Mouse (Mus musculus) myocyte (in vitro differentiated cells): Measurements from ENCODE around the gene Six1. TPM values are rescaled to one million over a fixed set of nuclear protein-coding genes. Genes with fewer than 3 reads are reported as not detected.

ENCODE experiments used
- H3K27me3 ChIP-seq: one replicate; pipeline ENCODE4 v1.6.1; 2011; ENCODE audit not compliant: control insufficient read depth, insufficient read depth, insufficient read length
- H3K36me3 ChIP-seq: one replicate; pipeline ENCODE4 v1.6.1; 2011; ENCODE audit not compliant: control insufficient read depth, insufficient read depth
- H3K4me2 ChIP-seq: one replicate; pipeline ENCODE4 v1.6.1; 2011; ENCODE audit warnings: low read depth, control low read depth
- H3K4me3 ChIP-seq: one replicate; pipeline ENCODE4 v1.5.1; 2011; ENCODE audit warnings: mild to moderate bottlenecking, control low read depth, moderate library complexity
- H3K79me2 ChIP-seq: one replicate; pipeline ENCODE4 v1.6.1; 2011; ENCODE audit not compliant: control insufficient read depth, insufficient read depth
- H3ac ChIP-seq: one replicate; pipeline ENCODE4 v1.6.1; 2011; ENCODE audit not compliant: control insufficient read depth, insufficient read length
- CEBPB ChIP-seq: IDR thresholded peaks from 2 replicates; pipeline ENCODE4 v1.6.1; 2011; ENCODE audit warnings: mild to moderate bottlenecking, moderate library complexity; ENCODE audit not compliant: poor library complexity, insufficient read depth, severe bottlenecking
- E2F4 ChIP-seq: IDR thresholded peaks from one replicate; pipeline ENCODE4 v1.6.1; 2011; ENCODE audit warnings: mild to moderate bottlenecking, control low read depth, moderate library complexity; ENCODE audit not compliant: insufficient read depth
- MAX ChIP-seq: IDR thresholded peaks from one replicate; pipeline ENCODE4 v1.6.1; 2011; ENCODE audit warnings: low read depth, mild to moderate bottlenecking, control low read depth
- MYOD1 ChIP-seq, 3 experiments: IDR thresholded peaks; one replicate each; pipeline ENCODE4 v1.6.1; 2011; ENCODE audit warnings: control low read depth in 2 of 3, low read depth in 2 of 3, mild to moderate bottlenecking in 2 of 3, moderate library complexity in 1 of 3; ENCODE audit not compliant: insufficient read length in 2 of 3, control insufficient read depth in 1 of 3
- MYOG ChIP-seq, 3 experiments: IDR thresholded peaks; one replicate each; pipeline ENCODE4 v1.6.1; 2011; ENCODE audit warnings: control low read depth in 2 of 3, low read depth in 2 of 3, mild to moderate bottlenecking in 2 of 3; ENCODE audit not compliant: insufficient read length in 2 of 3, control insufficient read depth in 1 of 3, insufficient read depth in 1 of 3
- POLR2A ChIP-seq: IDR thresholded peaks from one replicate; pipeline ENCODE4 v1.6.1; 2011; ENCODE audit warnings: low read depth, mild to moderate bottlenecking, control low read depth, moderate library complexity; ENCODE audit not compliant: insufficient read length
- POLR2AphosphoS2 ChIP-seq: IDR thresholded peaks from one replicate; pipeline ENCODE4 v1.6.1; 2011; ENCODE audit warnings: low read depth, control low read depth; ENCODE audit not compliant: insufficient read length
- REST ChIP-seq: IDR thresholded peaks from one replicate; pipeline ENCODE4 v1.6.1; 2011; ENCODE audit warnings: mild to moderate bottlenecking, control low read depth, moderate library complexity; ENCODE audit not compliant: insufficient read depth, insufficient read length
- SRF ChIP-seq: IDR thresholded peaks from one replicate; pipeline ENCODE4 v1.6.1; 2011; ENCODE audit warnings: low read depth; ENCODE audit not compliant: control insufficient read depth, insufficient read length
- TCF12 ChIP-seq: IDR thresholded peaks from one replicate; pipeline ENCODE4 v1.6.1; 2011; ENCODE audit warnings: mild to moderate bottlenecking, control low read depth; ENCODE audit not compliant: poor library complexity, insufficient read depth, severe bottlenecking
- TCF3 ChIP-seq: IDR thresholded peaks from one replicate; pipeline ENCODE4 v1.6.1; 2011; ENCODE audit warnings: low read depth, control low read depth; ENCODE audit not compliant: insufficient read length
- USF1 ChIP-seq: IDR thresholded peaks from one replicate; pipeline ENCODE4 v1.6.1; 2011; ENCODE audit warnings: low read depth, mild to moderate bottlenecking, control low read depth, moderate library complexity
- polyA plus RNA-seq: library from polyadenylated mRNA; unstranded; fragments of >200 nt; fragmentation: generic; extraction: Trizol; gene quantifications from one replicate; pipeline ENCODE4 v1.2.1, GENCODE M21; 2012; ENCODE audit warnings: missing spikeins

The Six1 gene
- polyA plus RNA-seq, 1 experiment = 71.7 TPM

GRCm38 (mm10) chr12:73050811-73051580 lies 2.7 kb downstream of the Six1 start:
- Histone ChIP-seq H3K4me3 (peak overlapping the region; percentile 85), H3K36me3 (no peaks in the 10 kb centered on the region)
- TF ChIP-seq CEBPB (no peak), MAX (no peak), REST (no peak), POLR2A (no peak)

GRCm38 (mm10) chr12:73050305-73050704 lies 3.4 kb downstream of the Six1 start:
- Histone ChIP-seq H3K4me2 (peak overlapping the region; percentile 84), H3ac (no peak overlapping the region), H3K36me3 (no peaks in the 10 kb centered on the region), H3K27me3 (no peaks in the 10 kb centered on the region), H3K79me2 (peaks cover 39% of the 10 kb centered on the region), H3K4me3 (peak overlapping the region; percentile 85)
- TF ChIP-seq USF1 = no peak
- TF ChIP-seq CEBPB = no peak
- no peak for TF ChIP-seq TCF3
- TF ChIP-seq POLR2A = no peak
- TF ChIP-seq MAX = no peak
- TF ChIP-seq E2F4 = no peak
- no peak for TF ChIP-seq SRF
- TF ChIP-seq TCF12 = no peak
- no peak for TF ChIP-seq REST
- TF ChIP-seq POLR2AphosphoS2 = no peak
- TF ChIP-seq MYOG (IDR thresholded peaks at IDR 0.05; ENCODE audit: control insufficient read depth in 1 of 3, insufficient read depth in 1 of 3, insufficient read length in 2 of 3, low read depth in 2 of 3) = no peak
- TF ChIP-seq MYOD1 (IDR thresholded peaks at IDR 0.05; ENCODE audit: control insufficient read depth in 1 of 3, insufficient read length in 2 of 3, low read depth in 2 of 3) = no peak

More at GRCm38 (mm10) chr12:73050811-73051580, 2.7 kb downstream of the Six1 start:
- peaks cover 32% of the 10 kb centered on the region for H3K79me2 ChIP-seq
- no peak overlapping the region for H3ac ChIP-seq
- H3K27me3 ChIP-seq = no peaks in the 10 kb centered on the region
- H3K4me2 ChIP-seq = peak overlapping the region; percentile 84

GRCm38 (mm10) chr12:73049520-73050225 lies 4.0 kb downstream of the Six1 start:
- peaks cover 46% of the 10 kb centered on the region for H3K79me2 ChIP-seq
- H3K4me3 ChIP-seq = no peak overlapping the region
- no peak overlapping the region for H3ac ChIP-seq
- peak overlapping the region; percentile 84 for H3K4me2 ChIP-seq
- no peak for TF ChIP-seq MYOD1 (IDR thresholded peaks at IDR 0.05; ENCODE audit: control insufficient read depth in 1 of 3, insufficient read length in 2 of 3, low read depth in 2 of 3)
- TF ChIP-seq MYOG (IDR thresholded peaks at IDR 0.05; ENCODE audit: control insufficient read depth in 1 of 3, insufficient read depth in 1 of 3, insufficient read length in 2 of 3, low read depth in 2 of 3) = no peak
- no peak for TF ChIP-seq SRF
- TF ChIP-seq POLR2A = no peak
- no peak for TF ChIP-seq TCF3
- no peak for TF ChIP-seq TCF12
- no peak for TF ChIP-seq REST
- no peak for TF ChIP-seq E2F4
- TF ChIP-seq POLR2AphosphoS2 = no peak
- no peak for TF ChIP-seq USF1
- TF ChIP-seq MAX = no peak
- no peak for TF ChIP-seq CEBPB
- no peaks in the 10 kb centered on the region for H3K27me3 ChIP-seq
- H3K36me3 ChIP-seq = no peaks in the 10 kb centered on the region

GRCm38 (mm10) chr12:73048537-73048936 lies 5.2 kb downstream of the Six1 start:
- Histone ChIP-seq H3K4me2 (peak overlapping the region; percentile 79), H3K4me3 (no peak overlapping the region), H3K27me3 (no peaks in the 10 kb centered on the region), H3K36me3 (no peaks in the 10 kb centered on the region), H3ac (no peak overlapping the region), H3K79me2 (peaks cover 55% of the 10 kb centered on the region)
- TF ChIP-seq MYOG (IDR thresholded peaks at IDR 0.05; ENCODE audit: control insufficient read depth in 1 of 3, insufficient read depth in 1 of 3, insufficient read length in 2 of 3, low read depth in 2 of 3) (no peak), MAX (no peak), TCF3 (no peak), CEBPB (no peak), POLR2A (no peak), USF1 (no peak), SRF (no peak), E2F4 (no peak), REST (no peak), TCF12 (no peak), POLR2AphosphoS2 (no peak), MYOD1 (IDR thresholded peaks at IDR 0.05; ENCODE audit: control insufficient read depth in 1 of 3, insufficient read length in 2 of 3, low read depth in 2 of 3) (no peak)
